Mouse (Mus musculus): ENCODE measurements around the gene Agpat1.

DNA sequence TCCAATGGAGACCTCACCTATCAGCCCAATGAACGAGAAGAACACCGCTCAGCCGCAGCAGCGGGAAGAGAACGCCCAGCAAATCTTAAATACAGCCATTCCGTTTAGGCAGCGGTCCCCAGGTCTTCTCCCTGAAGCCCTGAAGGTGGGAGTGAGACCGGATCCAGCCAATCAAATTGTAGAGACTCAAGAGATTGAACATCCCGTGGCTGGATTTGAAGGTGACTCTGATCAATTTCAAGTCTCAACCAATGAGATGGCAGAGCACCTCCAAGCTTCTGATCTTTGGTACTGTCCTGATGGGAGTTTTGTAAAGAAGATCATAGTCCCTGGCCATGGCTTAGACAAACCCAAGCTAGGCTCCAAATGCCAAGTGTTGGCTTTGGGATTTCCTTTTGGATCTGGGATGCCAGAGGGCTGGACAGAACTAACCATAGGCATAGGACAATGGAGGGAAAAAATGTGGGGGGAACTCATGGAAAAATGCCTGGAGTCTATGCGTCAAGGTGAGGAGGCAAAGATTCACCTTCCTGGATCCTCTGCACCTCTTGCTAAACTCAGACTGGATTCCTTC, 41.3 kb downstream of the Agpat1 start:
- TF ChIP-seq CTCF (IDR thresholded peaks at IDR 0.05; ENCODE audit: extremely low read depth, insufficient read length, insufficient replicate concordance, low read depth, low read length) (no peak), POLR2A (IDR thresholded peaks at IDR 0.05; ENCODE audit: low read depth, low read length) (no peak)
